ENCODE assay signal across 25 mouse cellular contexts in genomic region chr13:41823077-41823476, GRCm38 (mm10). TPM values are rescaled to one million over a fixed set of nuclear protein-coding genes. Genes with fewer than 3 reads are reported as not detected.
DNase-seq lines count a peak whose midpoint lies in the region; ATAC-seq and TF ChIP-seq lines count a peak whose summit lies in the region.
"Had no signal": no experiment of that assay in that cellular context is flagged by ENCODE, and none has a peak within 500 bp of the region (broad histone marks: within the 10 kb centered on the region; RNA-seq: fewer than 3 reads in every experiment).

No protein-coding gene starts in this region.

- H3K36me3 ChIP-seq in lung, postnatal 0 days (ENCODE audit: insufficient read depth, low read length) = no peaks in the 10 kb centered on the region
- H3K36me3 ChIP-seq: embryonic facial prominence, embryonic 13.5 days; heart, embryonic 12.5 days; lung, embryonic 15.5 days; midbrain, embryonic 10.5 days had no signal

- no peaks in the 10 kb centered on the region for H3K27me3 ChIP-seq in lung, postnatal 0 days (replicated peaks; ENCODE audit: insufficient read depth, low read length)
- H3K27me3 ChIP-seq: heart, embryonic 12.5 days; lung, embryonic 15.5 days had no signal

- 59% methylated on average over 3 of the region's 3 CpGs for WGBS in lung, postnatal 0 days

- intact Hi-C loops in left cerebral cortex, adult 2 months (cut with DNase I) = loop anchor here (2.0 kb wide), 2 partner anchors 64 to 230 kb away; partner anchors contain the start of gene Hivep1

- TF ChIP-seq CTCF in left cerebral cortex, adult 2 months (IDR thresholded peaks at IDR 0.05) = no peak
- no peak for TF ChIP-seq CTCF in lung, postnatal 0 days (IDR thresholded peaks at IDR 0.05)

- no peak overlapping the region for H3K4me2 ChIP-seq in lung, postnatal 0 days (replicated peaks; ENCODE audit: low read depth, low read length)
- H3K4me2 ChIP-seq: embryonic facial prominence, embryonic 13.5 days; heart, embryonic 12.5 days; hindbrain, embryonic 14.5 days; lung, embryonic 15.5 days had no signal

- no peak for TF ChIP-seq EP300 in lung, postnatal 0 days (IDR thresholded peaks at IDR 0.05)

- no peak overlapping the region for H3K4me3 ChIP-seq in left cerebral cortex, adult 2 months
- H3K4me3 ChIP-seq in lung, postnatal 0 days (ENCODE audit: low read depth, low read length) = no peak overlapping the region
- H3K4me3 ChIP-seq: embryonic facial prominence, embryonic 13.5 days; gastrocnemius, adult 2 months; heart, embryonic 12.5 days; lung, embryonic 15.5 days; midbrain, embryonic 10.5 days had no signal

- H3K27ac ChIP-seq in left cerebral cortex, adult 2 months = peak overlapping the region; percentile 78
- no peak overlapping the region for H3K27ac ChIP-seq in lung, postnatal 0 days (ENCODE audit: low read length)
- H3K27ac ChIP-seq: embryonic facial prominence, embryonic 13.5 days; gastrocnemius, adult 2 months; hindbrain, embryonic 14.5 days; liver, embryonic 14.5 days; lung, embryonic 15.5 days; macrophage; midbrain, embryonic 10.5 days; stomach, postnatal 0 days had no signal

- H3K9ac ChIP-seq in lung, postnatal 0 days (replicated peaks; ENCODE audit: low read depth) = no peak overlapping the region
- H3K9ac ChIP-seq: embryonic facial prominence, embryonic 13.5 days; heart, embryonic 12.5 days; hindbrain, embryonic 14.5 days; liver, embryonic 14.5 days; lung, embryonic 15.5 days had no signal

- ATAC-seq in lung, postnatal 0 days = no peak
- ATAC-seq: activated CD4-positive, CD25-positive, alpha-beta regulatory T cell, adult 4 months; forebrain, embryonic 14.5 days had no signal

- DNase-seq in gastrocnemius, adult 18-20 months (ENCODE audit: low spot score) = peak; percentile 18
- no peak for DNase-seq in gastrocnemius, postnatal 25 days
- peak; percentile 42 for DNase-seq in right cerebral cortex, postnatal 25 days
- DNase-seq in right cerebral cortex, postnatal 10 days (ENCODE audit: low spot score in 2 of 2) = no peak
- peak in 1 of 2 experiments; percentile 34 for DNase-seq in left cerebral cortex, adult 2 months (ENCODE audit: extremely low spot score in 1 of 2, low spot score in 2 of 2)
- DNase-seq in embryo, embryonic 10 days (ENCODE audit: low spot score) = no peak
- DNase-seq in spleen, postnatal 4 days (ENCODE audit: low spot score in 2 of 2) = no peak
- no peak for DNase-seq in lung, postnatal 0 days (ENCODE audit: low spot score)
- DNase-seq: cerebellum, adult 9-10 months; gastrocnemius, adult 2 months; kidney, postnatal 4 days; thymus, postnatal 14 days had no signal

- H3K4me1 ChIP-seq in lung, postnatal 0 days (ENCODE audit: insufficient read depth, low read depth, low read length) = no peaks in the 10 kb centered on the region
- H3K4me1 ChIP-seq: embryonic facial prominence, embryonic 13.5 days; lung, embryonic 15.5 days had no signal

- no peaks in the 10 kb centered on the region for H3K9me3 ChIP-seq in lung, postnatal 0 days (ENCODE audit: low read length)
- H3K9me3 ChIP-seq: embryonic facial prominence, embryonic 13.5 days; heart, embryonic 12.5 days; lung, embryonic 15.5 days; midbrain, embryonic 10.5 days had no signal

RNA-seq across cellular contexts. Expression of gene Adtrp, which starts 24.4 kb away (rescaled TPM):
- total RNA-seq in gastrocnemius, adult 18-20 months (2021) = under 1 TPM; 0.50 to 0.64 TPM
- under 1 TPM in 1 of 2 experiments, not detected in 1; 0.32 TPM for total RNA-seq in gastrocnemius, postnatal 25 days (2021)
- total RNA-seq in left cerebral cortex, adult 2 months (2021) = not detected
- 0.43 and 0.61 TPM in 2 replicates for polyA plus RNA-seq in lung, postnatal 0 days (2015; fragmentation: Nextera tagmentation; extraction: Ambion mirVana)
- total RNA-seq: gastrocnemius, adult 2 months; granulocyte monocyte progenitor cell, adult 5-6 weeks had no signal
- polyA plus RNA-seq: C2C12; forebrain, embryonic 14.5 days; heart, embryonic 12.5 days; midbrain, embryonic 10.5 days; neural tube, embryonic 11.5 days had no signal

Comparison
In these comparisons a context has a peak if more than half of its experiments do, and no peak if none do; other contexts are left out.
1. DNase-seq: peak in gastrocnemius, adult 18-20 months (single experiment) and right cerebral cortex, postnatal 25 days (single experiment); none in gastrocnemius, postnatal 25 days (single experiment), right cerebral cortex, postnatal 10 days (0 of 2), embryo, embryonic 10 days (single experiment), spleen, postnatal 4 days (0 of 2) and lung, postnatal 0 days (single experiment).